Mouse (Mus musculus) heart, postnatal 0 days (tissue): ENCODE measurements at regions not wholly inside any gene's neighbourhood (a gene's known extent, or its start where the extent isn't known, plus 50 kb on each side); places are given as distances from the start of the nearest gene placed in this dataset.

ENCODE experiments used
- CTCF ChIP-seq: IDR thresholded peaks from 2 replicates; pipeline ENCODE4 v1.5.1; 2016; ENCODE audit warnings: antibody characterized with exemption, control low read depth, low read depth
- EP300 ChIP-seq: IDR thresholded peaks from 2 replicates; pipeline ENCODE4 v1.6.1; 2016; ENCODE audit warnings: antibody characterized with exemption, low read depth

DNA sequence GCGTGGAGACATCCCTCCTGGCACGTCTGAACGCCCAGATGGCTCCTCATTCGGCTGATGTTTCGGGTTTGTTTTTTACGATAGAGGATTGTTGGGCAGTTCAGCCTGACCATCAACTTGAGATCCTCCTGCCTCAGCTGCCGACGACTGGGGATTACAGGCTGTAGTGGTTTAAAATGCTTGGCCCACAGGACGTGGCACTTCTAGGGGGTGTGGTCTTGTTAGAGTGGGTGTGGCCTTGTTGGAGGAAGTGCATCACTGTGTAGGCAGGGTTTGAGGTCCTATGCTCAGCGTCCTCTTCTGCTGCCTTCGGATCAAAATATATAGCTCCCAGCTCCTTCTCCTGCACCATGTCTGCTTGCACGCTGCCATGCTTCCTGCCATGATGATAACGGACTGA is 177.1 kb downstream of the Katnal1 start:
- TF ChIP-seq CTCF (no peak), EP300 (no peak)
